Mouse (Mus musculus): ENCODE data around the gene Hes6. TPM values are rescaled to one million over a fixed set of nuclear protein-coding genes. Genes with fewer than 3 reads are reported as not detected.

Hes6 gene
- polyA plus RNA-seq, 1 experiment = 22.3 TPM

- 0 out of 2 replicates have a peak, but pooled peaks cover 2% of the 10 kb centered on the region for H3K4me1 ChIP-seq (ENCODE audit: control insufficient read depth, insufficient read depth, low read length)
- peak overlapping the region; percentile 41 for H3K4me3 ChIP-seq (ENCODE audit: insufficient read depth, low read length)
- no peak overlapping the region for H3K27ac ChIP-seq (ENCODE audit: insufficient read depth, low read length)
- no peak for TF ChIP-seq CTCF (IDR thresholded peaks at IDR 0.05; ENCODE audit: extremely low read depth, insufficient read depth, low read length)
- TF ChIP-seq POLR2A (IDR thresholded peaks at IDR 0.05; ENCODE audit: extremely low read depth, insufficient read depth, low read length) = peak; percentile 73
Measured at GRCm38 (mm10) chr1:91413030-91413506, 770 bp downstream of the Hes6 start.

GRCm38 (mm10) chr1:91412286-91413029 is 1.4 kb downstream of the Hes6 start:
- Histone ChIP-seq H3K4me1 (ENCODE audit: control insufficient read depth, insufficient read depth, low read length) (0 out of 2 replicates have a peak, but pooled peaks cover 2% of the 10 kb centered on the region), H3K27ac (ENCODE audit: insufficient read depth, low read length) (no peak overlapping the region), H3K4me3 (ENCODE audit: insufficient read depth, low read length) (peak overlapping the region; percentile 41)
- TF ChIP-seq CTCF (IDR thresholded peaks at IDR 0.05; ENCODE audit: extremely low read depth, insufficient read depth, low read length) (no peak), POLR2A (IDR thresholded peaks at IDR 0.05; ENCODE audit: extremely low read depth, insufficient read depth, low read length) (no peak)

GRCm38 (mm10) chr1:91411631-91412285 is 2.1 kb downstream of the Hes6 start:
- Histone ChIP-seq H3K4me1 (ENCODE audit: control insufficient read depth, insufficient read depth, low read length) (0 out of 2 replicates have a peak, but pooled peaks cover 2% of the 10 kb centered on the region), H3K27ac (ENCODE audit: insufficient read depth, low read length) (no peak overlapping the region), H3K4me3 (ENCODE audit: insufficient read depth, low read length) (peak overlapping the region; percentile 41; the same call in 1 of the 2 replicates)
- TF ChIP-seq CTCF (IDR thresholded peaks at IDR 0.05; ENCODE audit: extremely low read depth, insufficient read depth, low read length) (no peak), POLR2A (IDR thresholded peaks at IDR 0.05; ENCODE audit: extremely low read depth, insufficient read depth, low read length) (no peak)

GRCm38 (mm10) chr1:91407819-91408218 is 6.0 kb downstream of the Hes6 start:
- Histone ChIP-seq H3K4me3 (ENCODE audit: insufficient read depth, low read length) (no peak overlapping the region), H3K4me1 (ENCODE audit: control insufficient read depth, insufficient read depth, low read length) (0 out of 2 replicates have a peak, but pooled peaks cover 2% of the 10 kb centered on the region), H3K27ac (ENCODE audit: insufficient read depth, low read length) (no peak overlapping the region)
- TF ChIP-seq CTCF (IDR thresholded peaks at IDR 0.05; ENCODE audit: extremely low read depth, insufficient read depth, low read length) = no peak
- TF ChIP-seq POLR2A (IDR thresholded peaks at IDR 0.05; ENCODE audit: extremely low read depth, insufficient read depth, low read length) = no peak

- Histone ChIP-seq H3K4me3 (ENCODE audit: insufficient read depth, low read length) (peak overlapping the region; percentile 6; the same call in 1 of the 2 replicates), H3K4me1 (ENCODE audit: control insufficient read depth, insufficient read depth, low read length) (no peaks in the 10 kb centered on the region), H3K27ac (ENCODE audit: insufficient read depth, low read length) (no peak overlapping the region)
- TF ChIP-seq POLR2A (IDR thresholded peaks at IDR 0.05; ENCODE audit: extremely low read depth, insufficient read depth, low read length) (no peak), CTCF (IDR thresholded peaks at IDR 0.05; ENCODE audit: extremely low read depth, insufficient read depth, low read length) (no peak)
Measured at GRCm38 (mm10) chr1:91405406-91406169, 8.2 kb downstream of the Hes6 start.

- Histone ChIP-seq H3K4me1 (ENCODE audit: control insufficient read depth, insufficient read depth, low read length) (no peaks in the 10 kb centered on the region), H3K27ac (ENCODE audit: insufficient read depth, low read length) (no peak overlapping the region), H3K4me3 (ENCODE audit: insufficient read depth, low read length) (no peak overlapping the region)
- no peak for TF ChIP-seq POLR2A (IDR thresholded peaks at IDR 0.05; ENCODE audit: extremely low read depth, insufficient read depth, low read length)
- no peak for TF ChIP-seq CTCF (IDR thresholded peaks at IDR 0.05; ENCODE audit: extremely low read depth, insufficient read depth, low read length)
Measured at GRCm38 (mm10) chr1:91404976-91405375, 8.9 kb downstream of the Hes6 start.

- peaks cover 3% of the 10 kb centered on the region for H3K4me1 ChIP-seq (ENCODE audit: control insufficient read depth, insufficient read depth, low read length)
- peak within 1 kb of the TSS; percentile 88 for H3K4me3 ChIP-seq (ENCODE audit: insufficient read depth, low read length)
- TF ChIP-seq POLR2A (IDR thresholded peaks at IDR 0.05; ENCODE audit: extremely low read depth, insufficient read depth, low read length) = peak; percentile 83
- no peak for TF ChIP-seq CTCF (IDR thresholded peaks at IDR 0.05; ENCODE audit: extremely low read depth, insufficient read depth, low read length)
- peak within 1 kb of the TSS; percentile 95 for H3K27ac ChIP-seq (ENCODE audit: insufficient read depth, low read length)
Measured at GRCm38 (mm10) chr1:91398260-91399062, 15.4 kb downstream of the Hes6 start, which contains the start of gene Ilkap. Gene Ilkap (minus strand): TSS chr1:91398815.

- H3K27ac ChIP-seq (ENCODE audit: insufficient read depth, low read length) = no peak overlapping the region; the same call in 1 of the 2 replicates
- peak overlapping the region; percentile 88 for H3K4me3 ChIP-seq (ENCODE audit: insufficient read depth, low read length)
- no peak for TF ChIP-seq CTCF (IDR thresholded peaks at IDR 0.05; ENCODE audit: extremely low read depth, insufficient read depth, low read length)
- no peak for TF ChIP-seq POLR2A (IDR thresholded peaks at IDR 0.05; ENCODE audit: extremely low read depth, insufficient read depth, low read length)
- H3K4me1 ChIP-seq (ENCODE audit: control insufficient read depth, insufficient read depth, low read length) = peaks cover 3% of the 10 kb centered on the region
Measured at GRCm38 (mm10) chr1:91397927-91398259, 15.9 kb downstream of the Hes6 start.
